Mouse (Mus musculus) G1E (cell line): ENCODE measurements around the gene Cep164.

ENCODE experiments used
- CTCF ChIP-seq: IDR thresholded peaks from 2 replicates; pipeline ENCODE4 v1.5.1; 2012; ENCODE audit warnings: low read depth, low read length, inconsistent platforms, mixed read lengths
- GATA1 ChIP-seq: IDR thresholded peaks from 2 replicates; pipeline ENCODE4 v1.6.1; 2012; ENCODE audit warnings: borderline replicate concordance, low read length, inconsistent platforms, mixed read lengths

DNA sequence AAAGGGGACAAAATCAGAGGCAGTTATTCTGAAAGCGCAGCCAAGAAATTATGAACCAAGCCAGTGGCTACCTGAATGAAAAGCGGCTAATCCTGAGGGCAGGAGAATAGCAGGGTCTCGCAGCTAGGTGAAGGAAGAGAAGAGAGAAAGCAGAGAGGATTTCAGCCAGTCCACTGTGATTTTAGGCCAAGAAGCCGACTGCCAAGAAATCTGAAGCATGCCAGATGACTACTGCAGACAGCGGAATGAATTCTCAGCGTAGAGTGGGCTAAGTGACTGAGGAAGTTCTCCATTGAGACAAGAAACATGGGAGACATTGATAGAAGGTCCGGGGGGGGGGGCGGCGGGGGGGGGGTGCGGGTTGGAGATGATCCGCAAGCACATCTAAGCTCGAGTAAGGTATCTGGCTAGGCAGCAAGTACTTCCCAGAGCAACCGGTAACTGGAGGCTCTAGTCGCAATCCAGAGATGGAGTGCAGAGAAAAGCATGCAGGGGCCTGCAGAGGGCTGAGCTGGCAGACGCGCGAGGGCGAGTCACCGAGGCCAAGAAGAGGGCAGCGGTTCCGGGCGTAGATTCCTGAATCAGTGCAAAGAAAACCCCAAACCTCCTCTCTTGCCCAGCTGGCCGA is 714 bp downstream of the Cep164 start:
- TF ChIP-seq CTCF (no peak), GATA1 (no peak)
